Mouse (Mus musculus) kidney, embryonic 15.5 days (tissue): ENCODE data around the gene Prr5. TPM values are rescaled to one million over a fixed set of nuclear protein-coding genes. Genes with fewer than 3 reads are reported as not detected.
"Not testable (repeated sequence)": the region's sequence is repeated elsewhere in the genome, so short reads cannot be mapped to it uniquely, and the experiment has no call there.

Source experiments
- ATAC-seq: fragments of 200-750 bp; cut with Nextera tagmentation; replicated peaks from 2 replicates; pipeline ENCODE4 v1.8.0; 2017; ENCODE audit warnings: moderate TSS enrichment; ENCODE audit not compliant: low FRiP score
- H3K27ac ChIP-seq: fragments of 300-500 bp; sonication (generic); 2 replicates; pipeline ENCODE4 v1.5.1; 2015; ENCODE audit warnings: mild to moderate bottlenecking, inconsistent platforms
- H3K27me3 ChIP-seq: fragments of 300-500 bp; sonication (generic); 2 replicates; pipeline ENCODE4 v1.6.1; 2015; ENCODE audit warnings: inconsistent platforms
- H3K36me3 ChIP-seq: fragments of 300-500 bp; sonication (generic); 2 replicates; pipeline ENCODE4 v1.6.1; 2015; ENCODE audit warnings: inconsistent platforms
- H3K4me1 ChIP-seq: fragments of 300-500 bp; sonication (generic); 2 replicates; pipeline ENCODE4 v1.6.1; 2015; ENCODE audit warnings: inconsistent platforms
- H3K4me2 ChIP-seq: fragments of 300-500 bp; sonication (generic); 2 replicates; pipeline ENCODE4 v1.6.1; 2015; ENCODE audit warnings: moderate library complexity, mild to moderate bottlenecking, inconsistent platforms
- H3K4me3 ChIP-seq: fragments of 300-500 bp; sonication (generic); replicated peaks from 2 replicates; pipeline ENCODE4 v1.5.1; 2015; ENCODE audit warnings: mild to moderate bottlenecking, inconsistent platforms
- H3K9ac ChIP-seq: fragments of 300-500 bp; sonication (generic); 2 replicates; pipeline ENCODE4 v1.6.1; 2015; ENCODE audit warnings: mild to moderate bottlenecking, inconsistent platforms
- H3K9me3 ChIP-seq: fragments of 300-500 bp; sonication (generic); replicated peaks from 2 replicates; pipeline ENCODE4 v1.6.1; 2016; ENCODE audit warnings: inconsistent platforms
- WGBS: fragments of 180-500 bp; shearing (Covaris S2); methylation state at CpG from one replicate; pipeline ENCODE4 v1.1.7; 2015; ENCODE audit warnings: mixed read lengths; 5-methylcytosine and 5-hydroxymethylcytosine counted together
- polyA plus RNA-seq: library from polyadenylated mRNA; unstranded; fragments of >200 nt; fragmentation: Nextera tagmentation; extraction: Ambion mirVana; gene quantifications from 2 replicates; pipeline ENCODE4 v1.2.1, GENCODE M21; 2015

The Prr5 gene
- polyA plus RNA-seq, 1 experiment from 2014 or later, result 46.8 TPM

- Histone ChIP-seq H3K9ac (no peak overlapping the region), H3K27ac (no peak overlapping the region), H3K4me3 (no peak overlapping the region), H3K4me2 (no peak overlapping the region), H3K9me3 (no peaks in the 10 kb centered on the region), H3K4me1 (peaks cover 12% of the 10 kb centered on the region; the same call in 1 of the 2 replicates), H3K36me3 (peaks cover 50% of the 10 kb centered on the region), H3K27me3 (no peaks in the 10 kb centered on the region)
- WGBS, result 87% methylated on average over 29 of the region's 29 CpGs
- ATAC-seq, result no peak
Measured at GRCm38 (mm10) chr15:84702391-84703345, 33.2 kb downstream of the Prr5 start.

GRCm38 (mm10) chr15:84703992-84704391 is 34.6 kb downstream of the Prr5 start:
- WGBS, result 86% methylated on average over 7 of the region's 7 CpGs
- H3K9ac ChIP-seq, result no peak overlapping the region
- H3K4me2 ChIP-seq, result no peak overlapping the region
- no peak overlapping the region for H3K4me3 ChIP-seq
- H3K36me3 ChIP-seq, result peaks cover 48% of the 10 kb centered on the region
- no peak overlapping the region for H3K27ac ChIP-seq
- H3K9me3 ChIP-seq, result no peaks in the 10 kb centered on the region
- no peaks in the 10 kb centered on the region for H3K27me3 ChIP-seq
- H3K4me1 ChIP-seq, result peaks cover 8% of the 10 kb centered on the region; the same call in 1 of the 2 replicates
- no peak for ATAC-seq

GRCm38 (mm10) chr15:84705351-84705901 is 36.0 kb downstream of the Prr5 start:
- Histone ChIP-seq H3K36me3 (peaks cover 37% of the 10 kb centered on the region), H3K4me3 (no peak overlapping the region), H3K27ac (no peak overlapping the region), H3K9ac (no peak overlapping the region), H3K4me1 (peaks cover 8% of the 10 kb centered on the region; the same call in 1 of the 2 replicates), H3K4me2 (no peak overlapping the region), H3K27me3 (no peaks in the 10 kb centered on the region), H3K9me3 (no peaks in the 10 kb centered on the region)
- ATAC-seq, result no peak
- WGBS, result 83% methylated on average over 6 of the region's 6 CpGs

GRCm38 (mm10) chr15:84706983-84707619 is 37.7 kb downstream of the Prr5 start:
- peaks cover 5% of the 10 kb centered on the region; the same call in 1 of the 2 replicates for H3K4me1 ChIP-seq
- H3K27me3 ChIP-seq, result no peaks in the 10 kb centered on the region
- peaks cover 22% of the 10 kb centered on the region for H3K36me3 ChIP-seq
- no peak for ATAC-seq
- no peak overlapping the region for H3K27ac ChIP-seq
- H3K9ac ChIP-seq, result no peak overlapping the region
- no peak overlapping the region for H3K4me3 ChIP-seq
- 72% methylated on average over 6 of the region's 6 CpGs for WGBS
- H3K9me3 ChIP-seq, result no peaks in the 10 kb centered on the region
- H3K4me2 ChIP-seq, result no peak overlapping the region

- ATAC-seq, result no peak
- WGBS, result 56% methylated on average over 14 of the region's 14 CpGs
- Histone ChIP-seq H3K4me2 (no peak overlapping the region), H3K4me3 (no peak overlapping the region), H3K9me3 (no peaks in the 10 kb centered on the region), H3K36me3 (no peaks in the 10 kb centered on the region), H3K9ac (no peak overlapping the region), H3K27ac (peak overlapping the region; percentile 88), H3K4me1 (peaks cover 29% of the 10 kb centered on the region), H3K27me3 (no peaks in the 10 kb centered on the region)
Measured at GRCm38 (mm10) chr15:84712566-84713405, 43.4 kb downstream of the Prr5 start.

- Histone ChIP-seq H3K9ac (peak overlapping the region; percentile 16; the same call in 1 of the 2 replicates), H3K4me3 (peak overlapping the region; percentile 21), H3K27ac (peak overlapping the region; percentile 88), H3K36me3 (no peaks in the 10 kb centered on the region), H3K27me3 (no peaks in the 10 kb centered on the region), H3K4me2 (peak overlapping the region; percentile 53), H3K4me1 (peaks cover 35% of the 10 kb centered on the region), H3K9me3 (no peaks in the 10 kb centered on the region)
- under 1% methylated on average over 17 of the region's 17 CpGs for WGBS
- peak; percentile 87 for ATAC-seq
Measured at GRCm38 (mm10) chr15:84714730-84715129, 45.3 kb downstream of the Prr5 start.

- Histone ChIP-seq H3K4me3 (peak overlapping the region; percentile 21), H3K4me1 (peaks cover 39% of the 10 kb centered on the region), H3K36me3 (no peaks in the 10 kb centered on the region), H3K9ac (peak overlapping the region; percentile 16; the same call in 1 of the 2 replicates), H3K27ac (peak overlapping the region; percentile 88), H3K27me3 (no peaks in the 10 kb centered on the region; the same call in 1 of the 2 replicates), H3K4me2 (peak overlapping the region; percentile 53), H3K9me3 (no peaks in the 10 kb centered on the region)
- 43% methylated on average over 11 of the region's 11 CpGs for WGBS
- no peak for ATAC-seq
Measured at GRCm38 (mm10) chr15:84715132-84715531, 45.7 kb downstream of the Prr5 start.

GRCm38 (mm10) chr15:84717570-84718270 is 48.3 kb downstream of the Prr5 start:
- WGBS, result 62% methylated on average over 6 of the region's 6 CpGs

GRCm38 (mm10) chr15:84718785-84719184 is 49.4 kb downstream of the Prr5 start:
- no peaks in the 10 kb centered on the region for H3K9me3 ChIP-seq
- no peak overlapping the region for H3K27ac ChIP-seq
- ATAC-seq, result no peak
- no peak overlapping the region for H3K4me2 ChIP-seq
- no peak overlapping the region for H3K4me3 ChIP-seq
- H3K36me3 ChIP-seq, result no peaks in the 10 kb centered on the region
- peaks cover 44% of the 10 kb centered on the region for H3K4me1 ChIP-seq
- H3K9ac ChIP-seq, result no peak overlapping the region
- peaks cover 4% of the 10 kb centered on the region for H3K27me3 ChIP-seq
- WGBS, result 46% methylated on average over 3 of the region's 3 CpGs

More at GRCm38 (mm10) chr15:84717570-84718270, 48.3 kb downstream of the Prr5 start:
- not testable (repeated sequence) for H3K4me3 ChIP-seq, H3K27me3 ChIP-seq, H3K27ac ChIP-seq, ATAC-seq, H3K9me3 ChIP-seq, H3K36me3 ChIP-seq, H3K4me2 ChIP-seq, H3K9ac ChIP-seq
- H3K4me1 ChIP-seq, result peaks cover 50% of the 10 kb centered on the region

- peak within 1 kb of the TSS; percentile 47 for H3K4me3 ChIP-seq
- H3K9ac ChIP-seq, result peak within 1 kb of the TSS; percentile 37; the same call in 1 of the 2 replicates
- peak within 1 kb of the TSS; percentile 51 for H3K27ac ChIP-seq
- 2% methylated on average over 24 of the region's 24 CpGs for WGBS
- peak; percentile 78 for ATAC-seq
- H3K4me2 ChIP-seq, result peak within 1 kb of the TSS; percentile 87
- H3K4me1 ChIP-seq, result peaks cover 35% of the 10 kb centered on the region
- peaks cover 4% of the 10 kb centered on the region for H3K27me3 ChIP-seq
- no peaks in the 10 kb centered on the region for H3K36me3 ChIP-seq
- no peaks in the 10 kb centered on the region for H3K9me3 ChIP-seq
Measured at GRCm38 (mm10) chr15:84719791-84720190, 50.4 kb downstream of the Prr5 start, which contains the start of gene Arhgap8. Arhgap8 (plus strand) TSS chr15:84720052.
